Mouse (Mus musculus) telencephalon, adult 2 months (tissue): ENCODE results near the gene Elovl7.

ENCODE experiments used
- DNase-seq: peaks from one replicate; pipeline ENCODE4 v3.0.0-alpha.2; 2011; ENCODE audit warnings: low read depth, low spot score

The Elovl7 gene

DNA sequence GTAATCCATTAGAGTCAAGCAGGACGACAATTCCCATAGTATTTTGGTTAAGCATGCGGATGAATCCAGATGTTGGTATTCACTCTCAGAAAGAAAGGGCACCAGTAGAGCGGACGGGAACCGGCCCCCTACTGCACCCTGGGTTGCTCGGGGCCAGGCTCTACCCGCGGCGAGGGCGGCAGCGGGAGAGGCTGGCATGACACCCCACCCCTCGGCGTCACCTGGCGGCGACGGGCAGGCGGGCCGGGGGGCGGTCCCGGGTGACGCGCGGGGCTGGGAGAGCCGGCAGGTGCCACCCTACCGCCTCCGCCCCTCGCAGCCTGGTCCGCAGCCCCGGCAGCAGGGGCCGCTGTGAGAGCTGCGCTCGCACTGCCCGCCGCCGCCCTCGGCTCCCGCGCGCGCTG, at the start of gene Elovl7:
Gene Elovl7, plus strand, starts transcription at position 324 of the 404 bp plus-strand sequence.
- DNase-seq: peak; percentile 46

DNA sequence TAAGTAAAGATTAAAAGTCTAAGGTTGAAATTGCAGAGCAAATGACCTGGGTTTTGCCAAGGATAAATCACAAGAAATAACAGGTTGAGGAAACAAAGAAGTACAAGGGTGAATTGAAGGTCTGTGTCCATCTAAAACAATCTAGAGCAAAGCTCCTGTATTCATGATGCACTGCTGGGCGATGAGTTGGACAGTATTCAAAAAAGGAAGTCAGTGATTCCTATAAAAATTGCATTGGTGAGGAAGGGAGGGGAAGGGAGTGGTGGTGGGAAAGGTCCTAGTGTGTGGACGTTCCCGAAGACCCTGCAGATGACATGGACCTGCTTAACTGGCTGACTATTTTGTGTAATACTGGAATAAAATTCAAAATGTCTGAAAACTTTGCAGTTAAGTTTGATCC, 49.6 kb upstream of the Elovl7 start:
- DNase-seq: no peak

DNA sequence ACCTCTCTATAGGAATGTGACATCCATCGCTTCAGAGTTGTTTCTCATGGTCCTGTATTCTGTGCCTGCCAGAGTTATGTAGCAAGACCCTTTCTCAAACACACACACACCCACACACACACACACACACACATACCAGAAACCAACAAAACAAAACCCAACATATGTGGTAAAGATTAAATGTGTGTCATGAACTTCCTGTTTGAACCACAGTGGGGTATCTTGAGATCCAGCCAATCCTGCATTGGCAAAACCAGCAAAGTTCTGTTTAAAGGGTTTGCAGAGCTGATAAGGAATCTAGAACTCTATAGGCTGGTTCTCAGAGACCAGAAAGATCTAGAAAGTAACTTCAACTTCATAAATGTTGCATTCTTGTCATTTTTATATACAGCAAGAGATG, 44.2 kb upstream of the Elovl7 start:
- DNase-seq: no peak

GRCm38 (mm10) chr13:108170511-108170910, 43.7 kb upstream of the Elovl7 start:
- DNase-seq: no peak

- DNase-seq: no peak
Observed at GRCm38 (mm10) chr13:108179618-108180017, 34.6 kb upstream of the Elovl7 start.

DNA sequence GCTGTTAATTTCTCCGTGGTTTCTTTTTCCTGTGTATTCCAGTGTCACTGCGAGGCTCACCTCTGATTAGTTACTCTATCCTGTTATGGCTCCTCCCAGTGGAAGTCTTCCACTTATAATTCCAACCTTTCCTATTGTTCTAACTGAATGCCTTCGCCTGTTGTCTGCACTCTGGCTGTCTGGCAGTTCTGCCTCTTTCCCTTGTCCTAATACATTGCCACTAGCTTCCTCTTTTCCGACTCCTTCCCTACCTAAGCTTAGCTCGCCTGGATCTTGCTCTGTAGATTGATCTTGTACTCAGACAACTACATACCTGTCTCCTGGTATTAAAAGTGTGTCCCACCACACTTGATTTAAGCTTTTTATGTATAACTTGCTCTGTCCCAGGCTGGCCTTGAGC, 33.4 kb upstream of the Elovl7 start:
- no peak for DNase-seq

GRCm38 (mm10) chr13:108184743-108185255, 29.4 kb upstream of the Elovl7 start:
- no peak for DNase-seq

- no peak for DNase-seq
Observed at GRCm38 (mm10) chr13:108185530-108185929, 28.7 kb upstream of the Elovl7 start.

DNA sequence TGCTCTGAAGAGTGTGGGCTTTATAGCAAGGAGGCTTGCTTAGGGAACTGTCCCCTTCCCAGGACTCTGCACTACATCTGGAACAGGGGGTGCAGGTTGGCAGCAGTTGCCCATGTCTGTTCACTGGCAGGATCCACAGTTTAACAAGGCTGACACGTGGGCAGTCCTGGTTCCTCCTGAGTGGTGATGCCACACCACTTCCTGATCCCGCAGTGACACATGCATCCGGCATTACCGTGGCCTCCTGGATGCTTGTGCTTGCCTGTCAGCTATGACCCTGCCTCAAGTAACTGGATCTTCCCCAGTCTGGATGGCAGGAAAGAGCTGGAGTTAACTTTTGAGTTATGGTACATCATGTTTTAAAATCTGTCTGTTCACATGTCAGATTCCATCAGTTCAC, 26.2 kb upstream of the Elovl7 start:
- DNase-seq: no peak

DNA sequence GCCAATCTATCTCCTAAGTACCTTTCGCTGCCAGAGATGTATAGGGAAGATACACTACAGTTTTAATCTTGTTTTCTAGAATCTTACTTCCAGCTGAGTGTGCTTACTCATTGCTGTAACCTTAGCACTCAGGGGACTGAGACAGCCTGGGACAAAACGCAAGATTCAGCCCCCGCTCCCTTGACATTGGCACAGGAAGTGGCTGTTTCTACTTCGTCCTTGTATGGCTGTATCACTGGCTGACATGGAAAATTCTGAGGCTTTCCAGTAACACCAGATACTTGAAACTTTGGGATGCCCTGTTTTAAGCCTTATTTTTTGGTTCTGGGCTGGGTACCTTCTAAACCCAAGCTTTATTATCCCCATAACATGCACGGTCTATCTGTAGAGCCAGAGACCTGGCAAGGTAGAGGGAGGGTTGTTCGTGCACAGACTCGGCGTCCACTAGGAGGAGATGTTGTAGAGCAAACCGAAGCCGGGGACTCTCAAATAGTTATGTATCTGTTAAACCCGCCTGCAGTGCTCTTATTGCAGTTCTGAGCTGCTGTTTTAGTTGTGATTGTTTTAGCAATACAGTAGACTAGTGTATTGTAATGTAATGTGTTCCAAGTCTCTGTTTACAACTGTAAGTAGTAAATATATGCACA, 23.0 kb upstream of the Elovl7 start:
- DNase-seq: peak; percentile 50

GRCm38 (mm10) chr13:108195474-108195873, 18.7 kb upstream of the Elovl7 start:
- no peak for DNase-seq

DNA sequence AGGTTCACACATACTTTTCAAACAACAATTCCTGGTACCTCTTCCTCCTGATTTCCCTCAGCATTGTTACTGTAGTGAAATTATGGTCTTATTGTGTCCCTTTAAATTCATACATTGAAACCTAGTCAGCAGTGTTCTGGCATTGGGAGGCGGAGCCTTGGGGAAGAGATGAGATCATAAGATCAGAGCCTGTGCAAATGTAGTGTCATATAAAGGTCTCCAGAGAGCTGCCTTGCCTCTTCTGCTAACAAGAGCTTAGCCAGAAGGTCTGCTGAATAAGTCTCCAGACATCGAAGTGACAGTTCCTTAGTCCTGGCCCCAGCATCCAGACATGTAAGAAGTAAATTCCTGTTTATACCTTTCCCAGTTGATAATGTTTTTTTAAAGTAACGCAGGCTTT, 9.3 kb upstream of the Elovl7 start:
- no peak for DNase-seq

DNA sequence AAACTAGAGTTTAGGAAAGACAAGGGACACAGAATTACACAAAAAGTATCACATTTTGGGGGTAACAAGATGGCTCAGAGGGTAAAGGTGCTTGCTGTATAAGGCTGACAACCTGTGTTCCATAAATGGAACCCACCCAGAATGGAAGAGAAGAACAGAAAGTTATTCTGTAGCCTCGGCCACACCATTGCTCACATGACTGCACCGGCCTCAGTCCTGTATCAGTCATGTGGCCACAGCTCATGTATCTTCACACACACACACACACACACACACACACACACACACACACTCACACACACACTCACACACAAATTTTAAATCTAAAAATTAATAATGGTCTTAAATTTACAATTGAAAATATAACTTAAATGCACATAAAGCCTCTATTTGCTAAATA, 6.8 kb upstream of the Elovl7 start:
- no peak for DNase-seq

DNA sequence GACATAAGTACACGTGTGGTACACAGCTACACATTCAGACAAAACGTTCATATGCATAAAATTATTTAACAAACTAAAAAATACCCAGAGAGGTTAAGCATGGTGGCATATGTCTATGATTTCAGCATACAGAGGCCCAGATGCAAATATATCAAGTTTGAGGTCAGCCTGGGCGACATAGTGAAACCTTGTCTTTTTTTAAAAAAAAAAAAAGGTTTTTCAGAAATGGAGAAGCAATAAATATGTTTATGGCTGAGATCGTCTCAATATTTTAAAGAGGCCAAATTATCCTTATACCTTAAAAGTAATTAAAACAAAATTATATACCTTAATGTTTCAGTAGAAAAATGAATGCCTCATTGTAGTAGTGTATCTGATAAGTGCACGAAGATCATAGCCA, 6.1 kb upstream of the Elovl7 start:
- DNase-seq: no peak

DNA sequence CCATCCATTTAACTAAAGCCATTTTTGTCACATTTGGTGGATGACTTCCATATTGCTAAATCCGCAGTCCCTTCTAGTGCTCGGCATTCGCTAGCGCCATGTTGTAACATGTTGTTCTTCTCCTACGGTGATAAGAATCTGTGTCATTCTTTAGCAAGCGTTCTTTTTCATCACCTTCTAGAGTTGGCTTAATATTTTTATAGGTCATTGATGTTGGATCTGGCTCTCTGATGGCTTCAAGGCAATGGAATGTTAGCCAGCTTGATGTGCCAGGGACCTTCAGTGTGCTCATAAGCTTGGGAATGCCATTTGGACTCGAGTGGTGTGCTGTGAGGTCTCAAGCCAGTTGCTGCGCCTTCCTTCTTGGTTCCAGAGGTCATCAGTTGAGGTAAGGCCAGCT, 3.2 kb upstream of the Elovl7 start:
- DNase-seq: no peak

- no peak for DNase-seq
Observed at GRCm38 (mm10) chr13:108212397-108213018, 1.7 kb upstream of the Elovl7 start.

- DNase-seq: no peak
Observed at GRCm38 (mm10) chr13:108214485-108215107, 392 bp downstream of the Elovl7 start.

GRCm38 (mm10) chr13:108215231-108215780, 1.1 kb downstream of the Elovl7 start:
- no peak for DNase-seq

DNA sequence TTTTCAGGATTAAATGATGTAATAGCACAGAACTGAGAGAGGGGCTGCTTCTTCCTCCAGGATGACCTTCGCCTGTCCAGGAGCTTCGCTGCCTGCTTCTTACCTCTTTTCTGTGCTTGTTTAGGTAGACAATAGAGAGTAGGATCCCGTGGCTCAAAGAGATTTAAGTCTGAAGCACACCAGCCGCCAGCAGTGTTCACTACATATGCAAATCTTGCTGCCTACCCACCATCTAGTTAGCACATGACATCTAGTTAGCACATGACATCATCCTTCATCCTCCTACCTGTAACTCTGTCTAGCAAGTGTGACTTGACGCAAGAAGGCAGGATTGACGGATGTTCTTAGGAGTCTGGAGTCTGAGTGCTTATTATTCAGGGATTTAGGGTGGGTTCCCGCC, 5.6 kb downstream of the Elovl7 start:
- no peak for DNase-seq

DNA sequence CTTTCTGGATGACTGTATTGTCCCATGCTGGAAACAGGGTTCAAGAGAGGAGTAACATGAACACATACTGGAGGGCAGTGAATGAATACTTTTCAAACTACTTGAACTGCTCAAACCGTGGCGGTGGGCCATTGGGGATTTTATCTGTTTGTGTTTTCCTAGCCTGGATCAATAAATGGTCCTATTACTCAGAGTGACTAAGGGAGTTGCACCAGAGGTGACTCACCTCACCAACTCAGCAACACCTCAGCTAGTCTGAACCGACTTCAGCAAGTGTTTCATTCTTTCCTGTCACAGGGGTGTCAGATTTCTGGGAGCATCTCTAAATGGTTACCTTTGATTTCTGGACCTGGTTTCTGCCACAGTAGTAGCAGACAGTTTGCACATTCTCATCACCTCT, 15.0 kb downstream of the Elovl7 start:
- no peak for DNase-seq

- DNase-seq: no peak
Observed at GRCm38 (mm10) chr13:108229634-108230330, 15.6 kb downstream of the Elovl7 start.

DNA sequence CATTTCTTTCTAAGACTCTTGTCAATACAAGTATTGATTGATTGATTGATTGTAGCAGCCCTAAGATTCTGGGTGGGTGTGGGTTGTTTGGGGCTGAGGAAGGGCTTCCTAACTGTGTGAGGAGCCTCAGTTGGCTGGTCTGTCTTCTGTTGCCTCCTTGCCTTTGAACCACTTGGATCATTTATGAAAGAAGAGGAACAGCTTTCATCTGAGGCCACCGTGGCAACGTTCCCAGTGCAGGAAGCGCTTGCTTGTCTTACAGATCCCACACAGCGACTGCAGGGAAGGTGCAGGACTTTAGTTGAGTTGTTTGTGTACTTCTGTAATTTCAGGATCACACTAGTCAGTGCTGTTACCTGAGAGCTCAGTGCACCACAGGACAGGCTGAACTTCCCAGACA, 25.8 kb downstream of the Elovl7 start:
- DNase-seq: peak; percentile 21
